Mouse (Mus musculus): ENCODE measurements around the gene Klhl8. TPM values are rescaled to one million over a fixed set of nuclear protein-coding genes. Genes with fewer than 3 reads are reported as not detected.

The Klhl8 gene
- polyA plus RNA-seq, 1 experiment from 2014 or later, result 45.4 TPM

DNA sequence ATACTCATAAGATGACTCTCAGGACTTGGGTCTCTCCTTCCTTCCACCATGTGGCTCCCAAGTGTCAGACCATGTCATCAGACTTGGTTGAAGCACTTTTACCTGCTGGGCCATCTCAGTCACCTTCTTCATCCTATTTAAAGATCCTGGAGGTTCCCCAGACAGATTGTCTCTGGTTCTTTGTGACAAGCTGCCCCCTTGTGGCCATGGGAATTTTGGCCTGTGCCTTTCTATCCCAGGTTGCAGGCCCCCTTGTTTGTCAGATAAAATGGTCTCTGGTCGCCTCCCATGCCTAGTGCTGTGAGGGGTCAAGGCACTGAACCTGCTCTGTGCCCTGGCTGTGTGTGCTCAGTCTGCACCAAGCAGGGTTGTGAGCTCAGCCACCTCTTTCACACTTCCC lies 67.1 kb downstream of the Klhl8 start:
- no peak overlapping the region for H3K4me3 ChIP-seq (replicated peaks; ENCODE audit: low read length)
- H3K36me3 ChIP-seq (replicated peaks; ENCODE audit: control insufficient read depth, insufficient read depth), result peaks cover 12% of the 10 kb centered on the region; the same call in 1 of the 2 replicates
- peaks cover 17% of the 10 kb centered on the region for H3K4me1 ChIP-seq (replicated peaks; ENCODE audit: control insufficient read depth, insufficient read depth, low read length)
- H3K4me2 ChIP-seq (replicated peaks), result no peak overlapping the region
- ATAC-seq (ENCODE audit: low FRiP score), result no peak
- whole genome bisulfite sequencing, result 37% methylated on average over 1 of the region's 1 CpGs
- H3K9ac ChIP-seq, result no peak overlapping the region
- DNase-seq (ENCODE audit: low spot score), result no peak
- no peak overlapping the region for H3K27ac ChIP-seq
- no peaks in the 10 kb centered on the region for H3K9me3 ChIP-seq (ENCODE audit: control insufficient read depth, low read length)
- H3K27me3 ChIP-seq (ENCODE audit: control insufficient read depth, insufficient read depth, low read length), result no peaks in the 10 kb centered on the region

DNA sequence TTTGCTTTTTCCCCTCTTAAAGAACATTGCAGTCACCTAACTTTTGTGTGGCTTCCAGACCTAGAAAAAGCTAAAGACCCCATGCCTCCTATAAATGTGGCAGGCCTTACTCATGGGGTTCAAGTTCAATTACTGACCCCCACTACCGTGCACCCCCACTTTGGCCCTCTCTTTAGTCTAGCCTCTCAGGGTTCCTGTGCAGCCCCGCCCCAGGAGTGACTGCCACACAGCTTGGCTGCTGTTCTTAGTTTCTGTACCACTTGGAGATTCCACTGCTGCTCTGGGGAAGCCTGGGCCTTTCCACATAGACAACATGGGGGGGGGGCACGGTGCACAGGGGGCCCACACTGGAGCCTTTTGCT lies 71.8 kb downstream of the Klhl8 start:
- DNase-seq (ENCODE audit: low spot score) (no peak), ATAC-seq (ENCODE audit: low FRiP score) (no peak)
- Histone ChIP-seq H3K27me3 (ENCODE audit: control insufficient read depth, insufficient read depth, low read length) (no peaks in the 10 kb centered on the region), H3K4me1 (replicated peaks; ENCODE audit: control insufficient read depth, insufficient read depth, low read length) (no peaks in the 10 kb centered on the region), H3K4me2 (replicated peaks) (no peak overlapping the region), H3K36me3 (replicated peaks; ENCODE audit: control insufficient read depth, insufficient read depth) (peaks cover 8% of the 10 kb centered on the region; the same call in 1 of the 2 replicates), H3K9ac (no peak overlapping the region), H3K27ac (no peak overlapping the region), H3K4me3 (replicated peaks; ENCODE audit: low read length) (no peak overlapping the region), H3K9me3 (ENCODE audit: control insufficient read depth, low read length) (no peaks in the 10 kb centered on the region)
- 88% methylated on average over 3 of the region's 3 CpGs for WGBS

DNA sequence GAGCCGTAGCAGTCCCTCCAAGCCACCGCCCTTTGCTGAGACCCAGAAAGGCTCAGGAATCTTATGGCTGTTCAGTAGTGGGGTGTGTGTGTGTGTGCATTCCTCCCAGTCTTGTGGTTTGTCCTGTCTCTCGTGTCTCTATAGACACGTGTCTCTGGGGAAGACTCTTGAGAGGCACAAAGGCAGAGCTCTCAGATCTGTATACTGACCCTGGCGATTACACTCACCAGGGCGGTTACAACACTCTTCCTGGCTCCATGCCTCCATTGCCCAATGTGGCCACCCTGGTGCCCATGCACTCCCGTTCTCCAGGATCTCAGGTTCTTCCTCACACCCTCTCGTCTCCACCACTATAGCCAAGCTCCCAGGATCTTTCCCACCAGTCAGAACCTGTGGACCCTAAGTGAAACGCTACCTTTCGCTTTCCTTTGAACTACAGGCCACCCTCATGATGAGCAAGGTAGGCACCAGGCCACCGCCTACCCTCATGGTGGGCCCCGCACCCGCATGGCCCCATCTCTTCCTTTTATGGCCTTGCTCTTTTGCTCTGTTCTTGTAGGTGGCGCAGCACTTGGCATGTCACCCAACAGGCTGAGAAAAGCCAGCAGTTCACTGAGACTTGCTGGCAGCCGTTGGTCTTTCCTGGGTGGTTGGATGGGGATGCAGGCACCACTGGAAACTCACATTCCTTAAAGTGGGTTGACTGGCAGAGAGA lies 72.4 kb downstream of the Klhl8 start:
- DNase-seq (ENCODE audit: low spot score) (no peak), ATAC-seq (ENCODE audit: low FRiP score) (no peak)
- 93% methylated on average over 15 of the region's 15 CpGs for WGBS

DNA sequence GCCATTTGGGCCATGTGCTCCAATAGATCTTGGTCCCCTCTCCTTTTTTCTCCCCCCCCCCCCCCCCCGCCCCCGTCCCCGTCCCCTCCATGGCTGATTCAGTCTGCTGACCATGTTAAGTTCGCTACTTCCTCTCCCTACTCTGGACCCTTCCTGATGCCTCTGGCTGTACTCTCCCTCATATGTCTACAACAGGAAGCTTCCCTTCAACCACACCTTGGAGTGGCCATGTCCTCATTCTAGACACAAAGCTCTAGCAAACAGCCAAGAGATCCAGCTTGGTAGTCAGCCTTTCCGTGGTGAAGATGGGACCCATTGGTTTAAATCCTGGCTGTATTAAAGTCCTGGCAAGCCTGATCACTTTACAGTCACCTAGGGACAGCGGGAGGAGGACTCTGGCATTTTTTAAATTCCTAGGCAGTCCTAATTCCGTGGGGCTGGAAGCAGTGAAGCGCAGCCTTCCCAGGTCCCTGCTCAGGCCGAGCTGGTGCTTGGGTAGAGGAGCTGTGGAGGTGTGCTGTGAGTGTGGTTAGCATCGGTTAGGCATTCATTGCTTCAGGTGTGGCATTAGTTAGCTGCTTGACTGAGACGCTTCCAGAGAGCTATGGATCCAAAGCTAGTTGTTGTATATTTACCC lies 74.8 kb downstream of the Klhl8 start:
- Histone ChIP-seq H3K9me3 (ENCODE audit: control insufficient read depth, low read length) (no peaks in the 10 kb centered on the region), H3K27me3 (ENCODE audit: control insufficient read depth, insufficient read depth, low read length) (no peaks in the 10 kb centered on the region), H3K36me3 (replicated peaks; ENCODE audit: control insufficient read depth, insufficient read depth) (no peaks in the 10 kb centered on the region), H3K4me3 (replicated peaks; ENCODE audit: low read length) (no peak overlapping the region), H3K27ac (no peak overlapping the region), H3K4me1 (replicated peaks; ENCODE audit: control insufficient read depth, insufficient read depth, low read length) (no peaks in the 10 kb centered on the region), H3K9ac (no peak overlapping the region), H3K4me2 (replicated peaks) (no peak overlapping the region)
- WGBS, result 74% methylated on average over 10 of the region's 11 CpGs
- DNase-seq (ENCODE audit: low spot score), result no peak
- ATAC-seq (ENCODE audit: low FRiP score), result no peak

More for the DNA sequence above, 72.4 kb downstream of the Klhl8 start:
- peaks cover 8% of the 10 kb centered on the region; the same call in 1 of the 2 replicates for H3K36me3 ChIP-seq (replicated peaks; ENCODE audit: control insufficient read depth, insufficient read depth)
- no peak overlapping the region for H3K4me2 ChIP-seq (replicated peaks)
- H3K27ac ChIP-seq, result no peak overlapping the region
- no peaks in the 10 kb centered on the region for H3K9me3 ChIP-seq (ENCODE audit: control insufficient read depth, low read length)
- H3K4me1 ChIP-seq (replicated peaks; ENCODE audit: control insufficient read depth, insufficient read depth, low read length), result no peaks in the 10 kb centered on the region
- no peak overlapping the region for H3K4me3 ChIP-seq (replicated peaks; ENCODE audit: low read length)
- H3K27me3 ChIP-seq (ENCODE audit: control insufficient read depth, insufficient read depth, low read length), result no peaks in the 10 kb centered on the region
- H3K9ac ChIP-seq, result no peak overlapping the region

DNA sequence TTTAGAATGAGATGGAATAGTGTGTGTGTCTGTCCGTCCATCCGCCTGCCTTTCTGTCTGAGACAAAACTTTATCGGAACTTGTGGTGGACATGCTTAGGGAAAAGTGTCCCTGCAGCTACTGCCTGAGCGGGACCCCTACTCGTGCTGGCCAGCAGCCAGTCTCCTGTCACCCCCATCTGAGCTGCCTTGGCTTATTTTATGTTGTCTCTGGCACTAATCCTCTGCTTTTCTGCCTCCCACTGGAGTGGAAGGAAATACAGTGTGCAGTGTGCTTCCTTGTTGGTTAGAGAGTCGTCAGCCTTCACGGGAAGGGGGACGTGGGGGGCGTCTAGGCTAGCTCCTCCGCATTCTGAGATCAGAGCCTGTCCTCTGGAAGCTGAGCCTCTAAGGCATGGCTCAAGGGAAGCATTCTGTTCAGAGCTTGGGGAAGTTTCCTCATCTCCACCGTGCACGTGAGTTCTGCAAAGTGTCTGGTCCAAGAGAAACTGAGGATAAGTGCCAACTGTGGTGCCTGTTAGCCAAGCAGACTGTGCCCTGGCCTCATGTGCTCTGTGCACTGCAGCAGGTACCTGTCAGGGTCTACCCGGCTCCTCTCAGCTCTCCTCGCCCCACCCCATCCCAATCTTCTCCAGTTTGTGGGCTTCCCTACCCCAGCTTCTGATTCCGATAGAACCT lies 75.5 kb downstream of the Klhl8 start:
- no peaks in the 10 kb centered on the region for H3K36me3 ChIP-seq (replicated peaks; ENCODE audit: control insufficient read depth, insufficient read depth)
- no peak overlapping the region for H3K9ac ChIP-seq
- no peaks in the 10 kb centered on the region for H3K27me3 ChIP-seq (ENCODE audit: control insufficient read depth, insufficient read depth, low read length)
- H3K4me1 ChIP-seq (replicated peaks; ENCODE audit: control insufficient read depth, insufficient read depth, low read length), result no peaks in the 10 kb centered on the region
- ATAC-seq (ENCODE audit: low FRiP score) (no peak), DNase-seq (ENCODE audit: low spot score) (no peak)
- no peak overlapping the region for H3K27ac ChIP-seq
- no peak overlapping the region for H3K4me3 ChIP-seq (replicated peaks; ENCODE audit: low read length)
- no peaks in the 10 kb centered on the region for H3K9me3 ChIP-seq (ENCODE audit: control insufficient read depth, low read length)
- WGBS, result 79% methylated on average over 15 of the region's 15 CpGs
- H3K4me2 ChIP-seq (replicated peaks), result no peak overlapping the region

DNA sequence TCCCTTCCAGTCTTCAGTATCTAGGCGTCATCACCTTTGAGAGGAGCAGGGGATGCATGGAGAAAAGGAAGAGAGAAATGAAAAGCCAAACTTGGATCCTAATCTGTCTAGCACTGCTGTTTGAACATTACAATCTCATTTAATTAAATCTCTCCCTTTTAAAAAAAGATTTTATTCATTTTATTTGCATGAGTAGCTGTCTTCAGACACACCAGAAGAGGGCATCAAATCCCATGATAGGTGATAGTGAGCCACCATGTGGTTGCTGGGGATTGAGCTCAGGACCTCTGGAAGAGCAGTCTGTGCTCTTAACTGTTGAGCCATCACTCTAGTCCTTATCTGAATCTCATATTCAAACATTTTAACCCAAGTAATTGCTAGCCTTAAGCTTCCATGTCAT lies 80.2 kb downstream of the Klhl8 start:
- no peak for DNase-seq (ENCODE audit: low spot score)
- Histone ChIP-seq H3K36me3 (replicated peaks; ENCODE audit: control insufficient read depth, insufficient read depth) (no peaks in the 10 kb centered on the region), H3K27me3 (ENCODE audit: control insufficient read depth, insufficient read depth, low read length) (no peaks in the 10 kb centered on the region), H3K9me3 (ENCODE audit: control insufficient read depth, low read length) (no peaks in the 10 kb centered on the region), H3K4me1 (replicated peaks; ENCODE audit: control insufficient read depth, insufficient read depth, low read length) (no peaks in the 10 kb centered on the region), H3K4me2 (replicated peaks) (no peak overlapping the region), H3K27ac (no peak overlapping the region), H3K4me3 (replicated peaks; ENCODE audit: low read length) (no peak overlapping the region), H3K9ac (no peak overlapping the region)
- WGBS, result 88% methylated on average over 1 of the region's 1 CpGs
- no peak for ATAC-seq (ENCODE audit: low FRiP score)

DNA sequence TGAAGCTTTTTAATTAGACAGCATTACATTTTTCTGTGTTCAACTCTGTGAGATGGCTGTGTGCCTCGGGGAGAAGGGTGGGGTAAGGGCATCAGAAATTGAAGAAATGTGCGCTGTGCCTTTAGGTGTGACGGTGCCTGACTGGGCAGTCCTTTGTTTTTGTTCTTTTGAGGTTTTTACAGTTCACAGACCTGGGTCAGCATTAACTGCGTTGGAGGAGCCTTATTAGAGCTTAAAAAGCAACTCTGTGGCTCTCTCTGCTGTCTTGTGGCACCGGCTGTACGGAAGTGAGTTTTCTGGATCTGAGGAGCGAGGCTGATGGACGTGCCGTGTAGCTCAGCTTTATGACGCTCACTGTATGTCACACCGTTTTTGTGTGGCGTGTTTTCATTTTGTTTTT lies 81.9 kb downstream of the Klhl8 start:
- Histone ChIP-seq H3K4me2 (replicated peaks) (no peak overlapping the region), H3K9me3 (ENCODE audit: control insufficient read depth, low read length) (no peaks in the 10 kb centered on the region), H3K4me3 (replicated peaks; ENCODE audit: low read length) (no peak overlapping the region), H3K9ac (no peak overlapping the region), H3K27me3 (ENCODE audit: control insufficient read depth, insufficient read depth, low read length) (no peaks in the 10 kb centered on the region), H3K27ac (no peak overlapping the region), H3K4me1 (replicated peaks; ENCODE audit: control insufficient read depth, insufficient read depth, low read length) (no peaks in the 10 kb centered on the region), H3K36me3 (replicated peaks; ENCODE audit: control insufficient read depth, insufficient read depth) (no peaks in the 10 kb centered on the region)
- ATAC-seq (ENCODE audit: low FRiP score) (no peak), DNase-seq (ENCODE audit: low spot score) (no peak)
- WGBS, result 79% methylated on average over 12 of the region's 12 CpGs

DNA sequence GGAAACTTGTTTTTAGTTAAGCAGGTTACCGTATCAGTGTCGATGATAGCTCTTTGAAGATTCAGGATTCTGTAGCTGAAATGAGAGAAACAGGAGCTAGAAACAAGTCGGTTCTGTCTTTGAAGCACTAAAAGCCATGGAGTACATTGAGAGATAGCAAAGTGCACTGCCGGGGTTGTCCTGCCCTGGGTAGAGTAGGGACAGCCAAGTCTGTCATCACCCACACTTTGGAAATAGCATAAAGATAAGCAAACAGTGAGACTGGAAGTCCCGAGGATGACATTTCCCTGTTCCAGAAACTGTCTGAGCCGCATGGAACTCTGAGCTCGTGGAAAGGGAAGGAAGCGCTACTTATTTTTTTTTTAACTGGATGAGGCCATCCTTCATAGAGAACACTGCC lies 82.3 kb downstream of the Klhl8 start:
- ATAC-seq (ENCODE audit: low FRiP score), result no peak
- 83% methylated on average over 8 of the region's 8 CpGs for WGBS

DNA sequence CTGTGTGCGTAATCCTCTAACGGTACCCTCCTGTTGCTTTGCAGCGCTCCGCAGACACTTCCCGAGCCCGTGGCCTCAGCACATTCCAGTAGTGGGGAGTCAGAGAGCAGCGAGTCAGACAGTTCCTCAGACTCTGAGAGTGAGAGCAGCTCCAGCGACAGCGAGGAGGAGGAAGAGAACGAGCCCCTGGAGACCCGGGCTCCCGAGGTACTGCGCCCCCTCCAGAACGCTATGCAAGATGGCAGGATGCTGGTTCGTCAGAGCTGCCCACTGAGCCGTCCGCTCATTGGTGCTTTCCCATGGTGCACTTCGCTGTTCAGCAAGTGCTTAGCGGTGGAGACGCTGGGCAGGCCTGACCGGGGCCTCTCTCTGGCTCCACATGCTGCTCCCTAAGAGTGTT lies 82.8 kb downstream of the Klhl8 start:
- H3K36me3 ChIP-seq (replicated peaks; ENCODE audit: control insufficient read depth, insufficient read depth), result no peaks in the 10 kb centered on the region
- no peaks in the 10 kb centered on the region for H3K4me1 ChIP-seq (replicated peaks; ENCODE audit: control insufficient read depth, insufficient read depth, low read length)
- ATAC-seq (ENCODE audit: low FRiP score) (no peak), DNase-seq (ENCODE audit: low spot score) (no peak)
- H3K4me3 ChIP-seq (replicated peaks; ENCODE audit: low read length), result no peak overlapping the region
- H3K9ac ChIP-seq, result no peak overlapping the region
- no peak overlapping the region for H3K4me2 ChIP-seq (replicated peaks)
- H3K9me3 ChIP-seq (ENCODE audit: control insufficient read depth, low read length), result no peaks in the 10 kb centered on the region
- 89% methylated on average over 21 of the region's 21 CpGs for WGBS
- no peak overlapping the region for H3K27ac ChIP-seq
- no peaks in the 10 kb centered on the region for H3K27me3 ChIP-seq (ENCODE audit: control insufficient read depth, insufficient read depth, low read length)

More for the DNA sequence above, 82.3 kb downstream of the Klhl8 start:
- Histone ChIP-seq H3K4me1 (replicated peaks; ENCODE audit: control insufficient read depth, insufficient read depth, low read length) (no peaks in the 10 kb centered on the region), H3K9me3 (ENCODE audit: control insufficient read depth, low read length) (no peaks in the 10 kb centered on the region), H3K27ac (no peak overlapping the region), H3K27me3 (ENCODE audit: control insufficient read depth, insufficient read depth, low read length) (no peaks in the 10 kb centered on the region), H3K36me3 (replicated peaks; ENCODE audit: control insufficient read depth, insufficient read depth) (no peaks in the 10 kb centered on the region), H3K4me2 (replicated peaks) (no peak overlapping the region), H3K9ac (no peak overlapping the region), H3K4me3 (replicated peaks; ENCODE audit: low read length) (no peak overlapping the region)
- DNase-seq (ENCODE audit: low spot score), result no peak
